Comparison of ENCODE assay signal across 19 mouse cellular contexts in the genomic region with DNA sequence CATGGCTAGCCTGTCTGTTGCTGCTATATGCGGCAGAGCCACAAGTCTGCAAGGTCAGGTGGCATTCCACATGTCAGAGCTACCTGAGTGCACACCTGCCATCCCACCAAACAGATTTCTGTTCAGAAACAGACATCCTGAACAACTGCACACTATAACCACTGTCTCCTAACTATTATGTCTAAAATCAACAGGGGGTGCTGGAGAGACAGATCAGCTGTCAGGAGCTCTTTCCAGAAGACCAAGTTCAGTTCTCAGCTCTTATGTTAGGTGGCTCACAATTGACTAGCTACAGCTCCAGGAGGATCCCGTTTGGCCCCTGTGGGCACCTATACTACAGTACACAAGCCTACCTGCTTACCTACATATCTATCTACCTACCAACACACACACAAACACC. TPM values are rescaled to one million over a fixed set of nuclear protein-coding genes. Genes with fewer than 3 reads are reported as not detected.
A peak's percentile ranks its signal among the peaks of the same experiment; 100 is the strongest.
DNase-seq lines count a peak whose midpoint lies in the region; ATAC-seq and TF ChIP-seq lines count a peak whose summit lies in the region.
"Had no signal": no experiment of that assay in that cellular context is flagged by ENCODE, and none has a peak within 500 bp of the region (broad histone marks: within the 10 kb centered on the region; RNA-seq: fewer than 3 reads in every experiment).

No protein-coding gene starts in this region.

- TF ChIP-seq EP300 in heart, postnatal 0 days (IDR thresholded peaks at IDR 0.05; ENCODE audit: low read depth) = no peak
- no peak for TF ChIP-seq EP300 in liver, embryonic 14.5 days (IDR thresholded peaks at IDR 0.05; ENCODE audit: low read depth)
- TF ChIP-seq EP300 in MEL (IDR thresholded peaks at IDR 0.05; ENCODE audit: low read depth in 1 of 2, low read length in 2 of 2) = no peak

- WGBS in heart, postnatal 0 days = 78% methylated on average over 2 of the region's 2 CpGs
- WGBS in liver, embryonic 14.5 days (ENCODE audit: insufficient replicate concordance) = 72% methylated on average over 2 of the region's 2 CpGs

- ATAC-seq in heart, postnatal 0 days (ENCODE audit: insufficient read depth, low read depth) = no peak
- ATAC-seq in liver, embryonic 14.5 days (ENCODE audit: insufficient read depth) = no peak
- ATAC-seq: forebrain, embryonic 15.5 days; intestine, embryonic 16.5 days had no signal

- DNase-seq in heart, postnatal 0 days (ENCODE audit: low spot score) = no peak
- DNase-seq in heart, postnatal 25 days (ENCODE audit: low spot score) = no peak
- DNase-seq in liver, embryonic 14.5 days (ENCODE audit: low read depth in 3 of 3, low spot score in 3 of 3) = no peak
- no peak for DNase-seq in liver
- peak; percentile 47 for DNase-seq in 416B (ENCODE audit: low read depth)
- no peak for DNase-seq in MEL (ENCODE audit: low read depth, low spot score)
- no peak for DNase-seq in urinary bladder, adult 2 months (ENCODE audit: low spot score)
- no peak for DNase-seq in cerebellum, postnatal 10 days
- DNase-seq: adrenal gland, postnatal 10 days; cerebellum, adult 11-12 months; heart, adult 11 months; kidney, postnatal 25 days; lung, postnatal 4 days had no signal

- no peak overlapping the region for H3K27ac ChIP-seq in heart, postnatal 0 days (ENCODE audit: low read depth)
- H3K27ac ChIP-seq in liver, embryonic 14.5 days = no peak overlapping the region
- no peak overlapping the region for H3K27ac ChIP-seq in MEL (ENCODE audit: control insufficient read depth, low read depth, low read length)
- H3K27ac ChIP-seq: forebrain, embryonic 15.5 days; limb, embryonic 15.5 days; midbrain, embryonic 12.5 days; neural tube, embryonic 15.5 days had no signal

- TF ChIP-seq CTCF in heart, postnatal 0 days (IDR thresholded peaks at IDR 0.05; ENCODE audit: low read depth) = peak; percentile 28
- peak; percentile 35 for TF ChIP-seq CTCF in liver, embryonic 14.5 days (IDR thresholded peaks at IDR 0.05; ENCODE audit: low read depth)
- peak in 1 of 3 experiments; percentile 39; a peak in 2 of 6 replicates for TF ChIP-seq CTCF in MEL (IDR thresholded peaks at IDR 0.05 in 2 of 3, conservative IDR thresholded peaks at IDR 0.05 in 1 of 3; ENCODE audit: control insufficient read depth in 1 of 3, insufficient read depth in 1 of 3, low read depth in 2 of 3, low read length in 3 of 3, poor library complexity in 1 of 3, severe bottlenecking in 1 of 3)

- H3K4me3 ChIP-seq in heart, postnatal 0 days (ENCODE audit: low read depth, low read length) = no peak overlapping the region
- H3K4me3 ChIP-seq in liver, embryonic 14.5 days (ENCODE audit: insufficient read depth in 1 of 2, low read depth in 2 of 2, low read length in 2 of 2) = no peak overlapping the region
- no peak overlapping the region for H3K4me3 ChIP-seq in MEL (ENCODE audit: control insufficient read depth in 1 of 2, insufficient read depth in 1 of 2, low read depth in 2 of 2, low read length in 2 of 2)
- H3K4me3 ChIP-seq: erythroblast, embryonic 14.5 days; forebrain, embryonic 15.5 days; limb, embryonic 15.5 days; midbrain, embryonic 12.5 days; neural tube, embryonic 15.5 days had no signal

- H3K4me2 ChIP-seq in heart, postnatal 0 days (ENCODE audit: low read depth, low read length) = no peak overlapping the region
- H3K4me2 ChIP-seq in liver, embryonic 14.5 days (ENCODE audit: low read depth) = no peak overlapping the region
- H3K4me2 ChIP-seq: forebrain, embryonic 15.5 days; limb, embryonic 15.5 days; midbrain, embryonic 12.5 days; neural tube, embryonic 15.5 days had no signal

- H3K4me1 ChIP-seq in heart, postnatal 0 days (ENCODE audit: control insufficient read depth, insufficient read depth) = no peaks in the 10 kb centered on the region
- no peaks in the 10 kb centered on the region for H3K4me1 ChIP-seq in liver, embryonic 14.5 days (replicated peaks; ENCODE audit: control insufficient read depth in 2 of 2, insufficient read depth in 2 of 2, low read length in 1 of 2)
- H3K4me1 ChIP-seq in MEL (ENCODE audit: control insufficient read depth in 1 of 2, insufficient read depth in 2 of 2, low read length in 2 of 2) = no peaks in the 10 kb centered on the region
- H3K4me1 ChIP-seq: forebrain, embryonic 15.5 days; midbrain, embryonic 12.5 days; neural tube, embryonic 15.5 days had no signal

- H3K36me3 ChIP-seq in heart, postnatal 0 days (replicated peaks; ENCODE audit: control insufficient read depth, insufficient read depth, low read length) = peaks cover 34% of the 10 kb centered on the region
- peaks cover 48% of the 10 kb centered on the region for H3K36me3 ChIP-seq in liver, embryonic 14.5 days (replicated peaks; ENCODE audit: control insufficient read depth, insufficient read depth, low read depth)
- peaks cover 0 to 16% of the 10 kb centered on the region in 2 experiments; a peak in 2 of 4 replicates for H3K36me3 ChIP-seq in MEL (ENCODE audit: control insufficient read depth in 1 of 2, insufficient read depth in 2 of 2, low read length in 2 of 2)
- H3K36me3 ChIP-seq: forebrain, embryonic 15.5 days; neural tube, embryonic 15.5 days had no signal

- no peak overlapping the region for H3K9ac ChIP-seq in heart, postnatal 0 days (replicated peaks; ENCODE audit: low read depth, low read length)
- no peak overlapping the region for H3K9ac ChIP-seq in liver, embryonic 14.5 days (replicated peaks)
- H3K9ac ChIP-seq in MEL (ENCODE audit: control insufficient read depth, low read depth, low read length, poor library complexity, severe bottlenecking) = no peak overlapping the region
- H3K9ac ChIP-seq: forebrain, embryonic 15.5 days; limb, embryonic 15.5 days; midbrain, embryonic 12.5 days; neural tube, embryonic 15.5 days had no signal

- no peaks in the 10 kb centered on the region for H3K9me3 ChIP-seq in heart, postnatal 0 days (replicated peaks; ENCODE audit: control insufficient read depth, low read length)
- H3K9me3 ChIP-seq in liver, embryonic 14.5 days (ENCODE audit: control insufficient read depth, low read length) = no peaks in the 10 kb centered on the region
- no peaks in the 10 kb centered on the region for H3K9me3 ChIP-seq in MEL (replicated peaks; ENCODE audit: insufficient read depth, low read length)
- H3K9me3 ChIP-seq: forebrain, embryonic 15.5 days; limb, embryonic 15.5 days; midbrain, embryonic 12.5 days; neural tube, embryonic 15.5 days had no signal

- no peaks in the 10 kb centered on the region for H3K79me2 ChIP-seq in MEL (ENCODE audit: control insufficient read depth, insufficient read depth, low read length, poor library complexity)

- intact Hi-C loops in heart, postnatal 25 days (cut with DNase I) = loop anchor here (5.0 kb wide), 1 partner anchor 125 kb away; no protein-coding TSS in a partner anchor

- peak; percentile 32 for TF ChIP-seq RAD21 in MEL (IDR thresholded peaks at IDR 0.05; ENCODE audit: low read depth, low read length)

- no peak for TF ChIP-seq POLR2A in MEL (IDR thresholded peaks at IDR 0.05; ENCODE audit: control insufficient read depth in 1 of 2, insufficient read depth in 1 of 2, low read depth in 1 of 2, low read length in 2 of 2, poor library complexity in 1 of 2)

- no peaks in the 10 kb centered on the region for H3K27me3 ChIP-seq in heart, postnatal 0 days (ENCODE audit: control insufficient read depth, insufficient read depth, low read length)
- H3K27me3 ChIP-seq in liver, embryonic 14.5 days (ENCODE audit: control insufficient read depth, insufficient read depth, low read length) = no peaks in the 10 kb centered on the region
- no peaks in the 10 kb centered on the region for H3K27me3 ChIP-seq in MEL (ENCODE audit: control insufficient read depth in 1 of 2, insufficient read depth in 2 of 2, low read length in 2 of 2)
- H3K27me3 ChIP-seq: forebrain, embryonic 15.5 days; limb, embryonic 15.5 days; midbrain, embryonic 12.5 days; neural tube, embryonic 15.5 days had no signal

TF ChIP-seq in MEL, 35 proteins besides CTCF, POLR2A, EP300 and RAD21:
- TF ChIP-seq ZC3H11A (IDR thresholded peaks at IDR 0.05; ENCODE audit: low read depth, low read length) (peak; percentile 28; the same call in 1 of the 2 replicates), NELFE (IDR thresholded peaks at IDR 0.05; ENCODE audit: low read depth, low read length) (no peak), MAZ (IDR thresholded peaks at IDR 0.05; ENCODE audit: low read depth, low read length) (no peak), TBP (IDR thresholded peaks at IDR 0.05; ENCODE audit: low read depth, low read length) (no peak), CHD2 (IDR thresholded peaks at IDR 0.05; ENCODE audit: low read length) (no peak), SMC3 (IDR thresholded peaks at IDR 0.05; ENCODE audit: low read depth, low read length) (peak; percentile 46), ZNF384 (IDR thresholded peaks at IDR 0.05; ENCODE audit: low read depth, low read length) (no peak), NRF1 (IDR thresholded peaks at IDR 0.05; ENCODE audit: insufficient read depth, low read depth, low read length, poor library complexity, severe bottlenecking) (no peak)

RNA-seq across cellular contexts. Expression of gene Arfgap3, which starts 42.7 kb away (rescaled TPM):
- 86.9 and 112 TPM in 2 replicates for total RNA-seq in heart, postnatal 0 days (2014; rRNA removed; ENCODE audit: low replicate concordance)
- polyA plus RNA-seq in heart, postnatal 0 days (2015; fragmentation: Nextera tagmentation; extraction: Ambion mirVana) = 22.4 and 25.4 TPM in 2 replicates
- total RNA-seq in heart, postnatal 25 days (2021) = 10 to 100 TPM in 1 of 2 experiments, 1 to 10 TPM in 1; 8.7 to 10.3 TPM
- 10.1 and 10.9 TPM in 2 replicates for polyA plus RNA-seq in liver, embryonic 14.5 days (2012; rRNA removed)
- 15.3 and 16.6 TPM in 2 replicates for polyA plus RNA-seq in liver, embryonic 14.5 days (2014; fragmentation: Nextera tagmentation; extraction: Ambion mirVana)
- 8.2 and 8.6 TPM in 2 replicates for total RNA-seq in MEL (2012; rRNA removed)
- 10 to 100 TPM in 1 of 2 experiments, not detected in 1; 12.4 TPM for polyA plus RNA-seq in MEL (2012; ENCODE audit: insufficient read depth in 1 of 2, insufficient read length in 2 of 2, low read depth in 1 of 2, low replicate concordance in 2 of 2, missing spikeins in 1 of 2)
- polyA plus RNA-seq in urinary bladder, adult 2 months (2012; rRNA removed) = 68.2 and 69.5 TPM in 2 replicates
